Mouse (Mus musculus) heart, embryonic 14.5 days (tissue): ENCODE data around the gene Anxa6. TPM values are rescaled to one million over a fixed set of nuclear protein-coding genes. Genes with fewer than 3 reads are reported as not detected.
A peak's percentile ranks its signal among the peaks of the same experiment; 100 is the strongest.

Experiments used
- ATAC-seq: fragments of 200-750 bp; cut with Nextera tagmentation; 2 replicates; pipeline ENCODE4 v1.8.0; 2017; ENCODE audit warnings: low read depth, moderate TSS enrichment; ENCODE audit not compliant: insufficient number of reproducible peaks, insufficient read depth, low FRiP score
- H3K27ac ChIP-seq, 2 experiments: fragments of 200-500 bp in 1 of 2; fragments of 300-500 bp in 1 of 2; sonication (generic) in 1 of 2; replicated peaks in 1 of 2; 2 replicates each; pipeline ENCODE4 v1.5.1; 2012 to 2014; ENCODE audit warnings: low read depth in 2 of 2, low read length in 2 of 2, control low read depth in 1 of 2, mild to moderate bottlenecking in 1 of 2, mixed read lengths in 1 of 2; ENCODE audit not compliant: control insufficient read depth in 1 of 2, insufficient read depth in 1 of 2
- H3K27me3 ChIP-seq: fragments of 300-500 bp; sonication (generic); 2 replicates; pipeline ENCODE4 v1.6.1; 2014; ENCODE audit warnings: mild to moderate bottlenecking, low read length, control low read depth; ENCODE audit not compliant: control insufficient read depth, insufficient read depth
- H3K36me3 ChIP-seq: fragments of 300-500 bp; sonication (generic); 2 replicates; pipeline ENCODE4 v1.6.1; 2014; ENCODE audit warnings: mild to moderate bottlenecking, control low read depth, low read length, mixed read lengths; ENCODE audit not compliant: control insufficient read depth, insufficient read depth
- H3K4me1 ChIP-seq, 2 experiments: fragments of 200-500 bp in 1 of 2; fragments of 300-500 bp in 1 of 2; sonication (generic) in 1 of 2; 2 replicates each; pipeline ENCODE4 v1.6.1; 2012 to 2014; ENCODE audit warnings: low read length in 2 of 2, control low read depth in 1 of 2, mixed read lengths in 1 of 2; ENCODE audit not compliant: control insufficient read depth in 2 of 2, insufficient read depth in 2 of 2
- H3K4me2 ChIP-seq: fragments of 300-500 bp; sonication (generic); 2 replicates; pipeline ENCODE4 v1.6.1; 2014; ENCODE audit warnings: mild to moderate bottlenecking, low read length
- H3K4me3 ChIP-seq, 2 experiments: fragments of 200-500 bp in 1 of 2; fragments of 300-500 bp in 1 of 2; sonication (generic) in 1 of 2; 2 replicates each; pipeline ENCODE4 v1.5.1; 2012 to 2014; ENCODE audit warnings: low read length in 2 of 2, mild to moderate bottlenecking in 2 of 2, control low read depth in 1 of 2, low read depth in 1 of 2, moderate library complexity in 1 of 2; ENCODE audit not compliant: control insufficient read depth in 1 of 2, insufficient read depth in 1 of 2
- H3K9ac ChIP-seq: fragments of 300-500 bp; sonication (generic); 2 replicates; pipeline ENCODE4 v1.6.1; 2014; ENCODE audit warnings: mild to moderate bottlenecking, low read length
- H3K9me3 ChIP-seq: fragments of 300-500 bp; sonication (generic); 2 replicates; pipeline ENCODE4 v1.6.1; 2016; ENCODE audit warnings: low read length, control low read depth; ENCODE audit not compliant: control insufficient read depth
- WGBS: fragments of 180-500 bp; shearing (Covaris S2); extraction: QIAGEN DNeasy Blood & Tissue Kit; methylation state at CpG from one replicate; pipeline ENCODE4 v1.1.7; 2014; 5-methylcytosine and 5-hydroxymethylcytosine counted together
- polyA plus RNA-seq: library from polyadenylated mRNA; unstranded; fragments of >200 nt; fragmentation: Nextera tagmentation; extraction: Ambion mirVana; gene quantifications from 2 replicates; pipeline ENCODE4 v1.2.1, GENCODE M21; 2014

Gene Anxa6
- polyA plus RNA-seq, 1 experiment from 2014 or later = 369 TPM

DNA sequence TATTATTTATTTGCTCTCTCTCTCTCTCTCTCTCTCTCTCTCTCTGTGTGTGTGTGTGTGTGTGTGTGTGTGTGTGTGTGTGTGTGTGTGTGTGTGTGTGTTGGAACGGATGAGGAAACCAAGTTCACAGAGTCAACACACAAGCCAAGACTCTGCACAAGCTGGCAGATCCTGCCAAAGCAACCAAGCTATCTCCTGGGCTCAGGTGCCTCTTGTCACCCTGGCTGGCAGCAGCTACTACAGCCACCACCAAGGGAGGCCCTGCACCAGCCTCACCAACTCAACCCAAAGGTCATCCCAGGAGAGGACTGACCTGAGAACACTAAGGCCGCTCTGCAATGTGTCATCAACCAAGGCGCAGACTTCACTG is 96.5 kb downstream of the Anxa6 start:
- ATAC-seq = no peak
- 91% methylated on average over 3 of the region's 3 CpGs for WGBS
- Histone ChIP-seq H3K4me1 (peaks cover 18 to 27% of the 10 kb centered on the region in 2 experiments), H3K27me3 (no peaks in the 10 kb centered on the region), H3K4me2 (no peak overlapping the region), H3K36me3 (peaks cover 53% of the 10 kb centered on the region), H3K9ac (no peak overlapping the region), H3K9me3 (no peaks in the 10 kb centered on the region), H3K4me3 (no peak overlapping the region), H3K27ac (no peak overlapping the region)

DNA sequence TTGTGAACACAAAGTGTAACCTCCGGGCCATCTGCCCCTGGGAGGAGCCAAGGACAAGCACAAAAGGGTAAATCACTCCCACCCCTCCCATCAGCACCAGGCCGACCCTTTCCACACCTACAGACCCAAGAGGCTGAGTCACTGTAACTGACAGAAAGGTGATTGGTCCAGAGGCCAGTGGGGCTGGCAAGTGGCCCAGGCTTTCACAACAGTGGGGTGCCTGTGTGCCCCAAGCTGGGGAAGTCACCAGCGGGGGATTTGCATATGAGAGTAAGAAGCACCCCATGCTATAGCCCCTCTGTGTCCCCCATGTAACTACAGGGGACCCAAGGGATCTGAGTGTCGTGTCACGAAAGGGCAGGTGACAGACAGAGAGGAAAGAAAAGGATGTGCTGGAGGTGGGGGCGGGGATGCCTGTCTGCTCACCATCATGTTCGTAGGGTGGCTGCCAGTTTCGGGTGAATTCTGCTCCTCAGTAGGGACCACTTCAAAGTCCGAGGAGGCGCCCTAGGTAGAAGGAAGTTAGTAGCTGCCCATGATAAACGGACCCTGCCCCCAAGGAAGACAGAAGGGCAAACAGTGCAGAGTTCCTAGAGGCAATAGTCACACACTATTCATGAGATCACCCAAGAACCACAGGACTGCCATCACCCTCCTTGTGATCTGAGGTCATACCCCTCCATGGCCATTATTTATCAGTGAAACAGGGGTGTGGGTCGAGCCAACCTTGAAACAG is 97.0 kb downstream of the Anxa6 start:
- Histone ChIP-seq H3K4me3 (no peak overlapping the region), H3K27me3 (no peaks in the 10 kb centered on the region), H3K9ac (no peak overlapping the region; the same call in 1 of the 2 replicates), H3K27ac (no peak overlapping the region), H3K36me3 (peaks cover 59% of the 10 kb centered on the region), H3K4me1 (peaks cover 18 to 27% of the 10 kb centered on the region in 2 experiments), H3K4me2 (0 out of 2 replicates have a peak overlapping the region, but pooled peaks have one; percentile 18), H3K9me3 (no peaks in the 10 kb centered on the region)
- 24% methylated on average over 12 of the region's 12 CpGs for WGBS
- ATAC-seq = peak; percentile 34; the same call in 1 of the 2 replicates

DNA sequence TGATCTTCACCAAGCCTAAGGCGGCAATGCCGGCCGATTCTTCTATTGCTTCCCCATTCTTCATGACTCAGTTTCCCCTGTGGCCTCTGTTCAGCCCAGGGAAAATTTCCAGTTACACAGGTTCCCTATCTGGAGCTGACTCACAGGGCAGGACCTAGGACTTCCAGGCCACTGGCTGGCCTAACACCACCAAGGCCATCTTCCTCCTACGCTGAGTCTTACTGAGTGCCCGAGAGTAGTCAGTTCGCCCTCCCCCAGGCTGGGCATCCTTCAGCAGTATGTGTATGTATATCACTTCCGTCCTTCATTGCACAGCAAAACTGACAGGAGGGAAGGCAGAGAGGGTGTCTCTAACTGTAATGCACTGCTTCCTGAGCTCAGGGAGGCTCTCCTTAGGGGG is 99.0 kb downstream of the Anxa6 start:
- no peaks in the 10 kb centered on the region for H3K9me3 ChIP-seq
- no peak overlapping the region for H3K4me2 ChIP-seq
- 92% methylated on average over 7 of the region's 7 CpGs for WGBS
- H3K4me1 ChIP-seq = peaks cover 18% of the 10 kb centered on the region in 2 experiments
- H3K36me3 ChIP-seq = peaks cover 74% of the 10 kb centered on the region
- no peak for ATAC-seq
- H3K27me3 ChIP-seq = no peaks in the 10 kb centered on the region
- H3K9ac ChIP-seq = no peak overlapping the region
- no peak overlapping the region for H3K27ac ChIP-seq
- no peak overlapping the region for H3K4me3 ChIP-seq

DNA sequence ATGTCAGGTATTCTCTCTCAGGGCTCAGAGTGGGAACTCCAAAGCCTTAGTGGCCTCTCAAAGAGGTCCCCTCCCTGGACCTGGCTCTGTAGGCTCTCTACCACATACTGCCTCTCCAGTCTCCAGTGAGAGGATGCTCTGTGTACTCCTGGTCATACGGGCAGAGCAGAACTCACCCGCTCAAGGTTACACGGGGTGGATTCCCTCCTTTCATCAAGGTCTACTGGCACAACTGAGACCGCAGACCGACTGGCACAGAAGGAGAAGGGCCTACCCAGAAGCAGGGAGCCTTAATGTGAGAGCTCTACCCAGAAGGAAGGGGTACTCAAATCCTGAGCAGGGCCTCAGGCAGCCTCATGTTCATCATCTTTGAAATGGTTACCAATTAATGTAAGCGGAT is 100.7 kb downstream of the Anxa6 start:
- peaks cover 74% of the 10 kb centered on the region for H3K36me3 ChIP-seq
- H3K4me2 ChIP-seq = no peak overlapping the region
- no peak overlapping the region for H3K9ac ChIP-seq
- no peaks in the 10 kb centered on the region for H3K27me3 ChIP-seq
- no peak for ATAC-seq
- no peak overlapping the region for H3K27ac ChIP-seq
- no peaks in the 10 kb centered on the region for H3K9me3 ChIP-seq
- H3K4me3 ChIP-seq = no peak overlapping the region
- peaks cover 18 to 20% of the 10 kb centered on the region in 2 experiments for H3K4me1 ChIP-seq
- 89% methylated on average over 6 of the region's 6 CpGs for WGBS

GRCm38 (mm10) chr11:54931405-54932093 is 101.7 kb downstream of the Anxa6 start:
- H3K9me3 ChIP-seq = no peaks in the 10 kb centered on the region
- 57% methylated on average over 5 of the region's 5 CpGs for WGBS
- ATAC-seq = no peak
- peaks cover 19 to 21% of the 10 kb centered on the region in 2 experiments for H3K4me1 ChIP-seq
- peaks cover 78% of the 10 kb centered on the region for H3K36me3 ChIP-seq
- no peak overlapping the region for H3K4me3 ChIP-seq
- no peak overlapping the region for H3K9ac ChIP-seq
- H3K27me3 ChIP-seq = no peaks in the 10 kb centered on the region
- H3K27ac ChIP-seq = no peak overlapping the region
- H3K4me2 ChIP-seq = no peak overlapping the region

- WGBS = 51% methylated on average over 7 of the region's 7 CpGs
- Histone ChIP-seq H3K9me3 (no peaks in the 10 kb centered on the region), H3K4me2 (no peak overlapping the region), H3K4me3 (no peak overlapping the region), H3K4me1 (peaks cover 9 to 11% of the 10 kb centered on the region in 2 experiments), H3K27me3 (no peaks in the 10 kb centered on the region), H3K9ac (no peak overlapping the region), H3K36me3 (peaks cover 87% of the 10 kb centered on the region), H3K27ac (no peak overlapping the region)
- no peak for ATAC-seq
Measured at GRCm38 (mm10) chr11:54930318-54930979, 102.8 kb downstream of the Anxa6 start.

DNA sequence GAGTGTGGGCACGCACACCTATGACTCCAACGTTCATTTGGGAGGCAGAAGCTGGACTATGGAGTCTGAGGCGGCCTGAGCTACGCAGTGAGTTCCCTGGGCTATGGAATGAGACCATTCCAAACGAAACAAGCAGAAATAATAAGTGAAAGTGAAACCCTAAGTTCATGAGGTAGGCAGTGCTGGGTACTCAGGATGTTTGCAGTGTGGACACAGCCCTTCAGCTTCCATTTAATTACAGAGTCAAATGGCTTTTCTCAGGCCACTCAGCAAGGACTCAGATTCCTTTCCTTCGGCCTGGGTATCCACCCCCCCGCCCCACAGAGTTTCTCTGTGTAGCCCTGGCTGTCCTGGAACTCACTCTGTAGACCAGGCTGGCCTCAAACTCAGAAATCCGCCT is 103.5 kb downstream of the Anxa6 start:
- Histone ChIP-seq H3K4me3 (no peak overlapping the region), H3K4me2 (no peak overlapping the region), H3K27ac (no peak overlapping the region), H3K9ac (no peak overlapping the region), H3K36me3 (peaks cover 92% of the 10 kb centered on the region), H3K27me3 (no peaks in the 10 kb centered on the region), H3K4me1 (peaks cover 7 to 8% of the 10 kb centered on the region in 2 experiments), H3K9me3 (no peaks in the 10 kb centered on the region)
- WGBS = 78% methylated on average over 8 of the region's 8 CpGs
- ATAC-seq = no peak
